In the genomic region with DNA sequence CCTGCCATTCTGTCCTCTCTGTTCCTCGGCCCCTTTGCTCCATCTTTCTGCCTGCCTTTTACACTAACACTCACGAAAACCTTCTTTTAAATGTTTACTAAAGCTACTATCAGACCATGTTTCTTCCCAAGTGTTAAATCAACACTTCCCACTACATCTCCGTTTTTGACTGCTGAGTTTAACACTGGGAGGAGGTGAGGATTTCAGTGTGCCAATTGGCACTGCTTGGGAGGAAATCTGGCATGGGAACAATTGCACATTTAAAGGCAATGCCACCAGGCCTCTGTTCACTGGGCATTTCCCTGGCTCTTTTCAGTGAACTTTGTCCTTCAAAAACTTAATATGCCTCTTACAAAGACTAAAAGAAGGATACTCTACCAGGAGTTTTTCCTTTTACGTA, we compare ENCODE assay signal across 12 mouse cellular contexts.
DNase-seq lines count a peak whose midpoint lies in the region; ATAC-seq lines count a peak whose summit lies in the region.
"Had no signal": no experiment of that assay in that cellular context is flagged by ENCODE, and none has a peak within 500 bp of the region (broad histone marks: within the 10 kb centered on the region; RNA-seq: fewer than 3 reads in every experiment).

No protein-coding gene starts in this region.

- DNase-seq in cerebellum, postnatal 14 days = peak; percentile 62 to 76
- no peak for DNase-seq in cerebellum, adult 18-20 months
- DNase-seq in layer of hippocampus, adult 18-20 months (ENCODE audit: low spot score in 2 of 2) = peak; percentile 6 to 65
- DNase-seq in layer of hippocampus, postnatal 25 days (ENCODE audit: extremely low spot score in 1 of 2, low spot score in 1 of 2) = no peak
- DNase-seq in layer of hippocampus, postnatal 14 days (ENCODE audit: low spot score in 2 of 2) = peak; percentile 14 to 56
- peak; percentile 7 for DNase-seq in right cerebral cortex, postnatal 25 days
- DNase-seq in thymus, postnatal 10 days (ENCODE audit: low spot score in 2 of 2) = no peak
- DNase-seq: kidney, adult 11 months; kidney, postnatal 36 days; lung, postnatal 14 days; spleen, adult 18-20 months had no signal

- ATAC-seq in CD4-positive, CD25-positive, alpha-beta regulatory T cell, adult 4 months = no peak

Comparison
In these comparisons a context has a peak if more than half of its experiments do, and no peak if none do; other contexts are left out.
1. DNase-seq: peak in cerebellum, postnatal 14 days (2 of 2), layer of hippocampus, adult 18-20 months (2 of 2), layer of hippocampus, postnatal 14 days (2 of 2) and right cerebral cortex, postnatal 25 days (single experiment); none in cerebellum, adult 18-20 months (0 of 2), layer of hippocampus, postnatal 25 days (0 of 2) and thymus, postnatal 10 days (0 of 2).